Mouse (Mus musculus): Measurements from ENCODE around the gene Ampd3. TPM values are rescaled to one million over a fixed set of nuclear protein-coding genes. Genes with fewer than 3 reads are reported as not detected.

Ampd3 gene
- polyA plus RNA-seq, 2 experiments, result 7.0 to 7.1 TPM

GRCm38 (mm10) chr7:110781231-110781711 is 13.3 kb downstream of the Ampd3 start:
- no peaks in the 10 kb centered on the region for H3K9me3 ChIP-seq (ENCODE audit: control insufficient read depth, low read length)
- ATAC-seq (ENCODE audit: low FRiP score, low read depth) (peak; percentile 43; the same call in 1 of the 2 replicates), DNase-seq (ENCODE audit: low spot score) (peak; percentile 35)
- WGBS, result 52% methylated on average over 2 of the region's 2 CpGs
- no peak overlapping the region for H3K4me3 ChIP-seq (replicated peaks; ENCODE audit: low read length)
- H3K9ac ChIP-seq (ENCODE audit: low read depth, low read length, severe bottlenecking), result no peak overlapping the region
- 0 out of 2 replicates have a peak, but pooled peaks cover 4% of the 10 kb centered on the region for H3K36me3 ChIP-seq (ENCODE audit: control insufficient read depth, insufficient read depth, low read length)
- H3K4me2 ChIP-seq (replicated peaks; ENCODE audit: low read depth, low read length, severe bottlenecking), result no peak overlapping the region
- TF ChIP-seq POLR2A (IDR thresholded peaks at IDR 0.05; ENCODE audit: borderline replicate concordance, extremely low read depth, insufficient read depth, insufficient read length), result no peak
- H3K27me3 ChIP-seq (ENCODE audit: control insufficient read depth, insufficient read depth, low read length), result no peaks in the 10 kb centered on the region
- H3K4me1 ChIP-seq (ENCODE audit: control insufficient read depth, insufficient read depth, low read length), result peaks cover 18% of the 10 kb centered on the region
- H3K27ac ChIP-seq (replicated peaks; ENCODE audit: low read depth, low read length), result no peak overlapping the region

- DNase-seq (ENCODE audit: low spot score), result no peak
Observed at GRCm38 (mm10) chr7:110782135-110782534, 14.1 kb downstream of the Ampd3 start.

GRCm38 (mm10) chr7:110782845-110783478 is 15.0 kb downstream of the Ampd3 start:
- H3K36me3 ChIP-seq (ENCODE audit: control insufficient read depth, insufficient read depth, low read length), result 0 out of 2 replicates have a peak, but pooled peaks cover 4% of the 10 kb centered on the region
- no peak overlapping the region for H3K4me3 ChIP-seq (replicated peaks; ENCODE audit: low read length)
- no peak overlapping the region for H3K27ac ChIP-seq (replicated peaks; ENCODE audit: low read depth, low read length)
- no peaks in the 10 kb centered on the region for H3K9me3 ChIP-seq (ENCODE audit: control insufficient read depth, low read length)
- DNase-seq (ENCODE audit: low spot score) (no peak), ATAC-seq (ENCODE audit: low FRiP score, low read depth) (no peak)
- H3K9ac ChIP-seq (ENCODE audit: low read depth, low read length, severe bottlenecking), result no peak overlapping the region
- H3K27me3 ChIP-seq (ENCODE audit: control insufficient read depth, insufficient read depth, low read length), result no peaks in the 10 kb centered on the region
- WGBS, result 51% methylated on average over 10 of the region's 10 CpGs
- H3K4me1 ChIP-seq (ENCODE audit: control insufficient read depth, insufficient read depth, low read length), result peaks cover 12% of the 10 kb centered on the region
- TF ChIP-seq POLR2A (IDR thresholded peaks at IDR 0.05; ENCODE audit: borderline replicate concordance, extremely low read depth, insufficient read depth, insufficient read length), result no peak
- H3K4me2 ChIP-seq (replicated peaks; ENCODE audit: low read depth, low read length, severe bottlenecking), result no peak overlapping the region

More at GRCm38 (mm10) chr7:110782135-110782534, 14.1 kb downstream of the Ampd3 start:
- H3K9ac ChIP-seq (ENCODE audit: low read depth, low read length, severe bottlenecking), result no peak overlapping the region
- no peaks in the 10 kb centered on the region for H3K27me3 ChIP-seq (ENCODE audit: control insufficient read depth, insufficient read depth, low read length)
- ATAC-seq (ENCODE audit: low FRiP score, low read depth), result no peak
- peaks cover 16% of the 10 kb centered on the region for H3K4me1 ChIP-seq (ENCODE audit: control insufficient read depth, insufficient read depth, low read length)
- H3K9me3 ChIP-seq (ENCODE audit: control insufficient read depth, low read length), result no peaks in the 10 kb centered on the region
- 59% methylated on average over 7 of the region's 7 CpGs for WGBS
- 0 out of 2 replicates have a peak overlapping the region, but pooled peaks have one; percentile 43 for H3K27ac ChIP-seq (replicated peaks; ENCODE audit: low read depth, low read length)
- H3K4me3 ChIP-seq (replicated peaks; ENCODE audit: low read length), result no peak overlapping the region
- 0 out of 2 replicates have a peak, but pooled peaks cover 4% of the 10 kb centered on the region for H3K36me3 ChIP-seq (ENCODE audit: control insufficient read depth, insufficient read depth, low read length)
- TF ChIP-seq POLR2A (IDR thresholded peaks at IDR 0.05; ENCODE audit: borderline replicate concordance, extremely low read depth, insufficient read depth, insufficient read length), result no peak
- H3K4me2 ChIP-seq (replicated peaks; ENCODE audit: low read depth, low read length, severe bottlenecking), result no peak overlapping the region

DNA sequence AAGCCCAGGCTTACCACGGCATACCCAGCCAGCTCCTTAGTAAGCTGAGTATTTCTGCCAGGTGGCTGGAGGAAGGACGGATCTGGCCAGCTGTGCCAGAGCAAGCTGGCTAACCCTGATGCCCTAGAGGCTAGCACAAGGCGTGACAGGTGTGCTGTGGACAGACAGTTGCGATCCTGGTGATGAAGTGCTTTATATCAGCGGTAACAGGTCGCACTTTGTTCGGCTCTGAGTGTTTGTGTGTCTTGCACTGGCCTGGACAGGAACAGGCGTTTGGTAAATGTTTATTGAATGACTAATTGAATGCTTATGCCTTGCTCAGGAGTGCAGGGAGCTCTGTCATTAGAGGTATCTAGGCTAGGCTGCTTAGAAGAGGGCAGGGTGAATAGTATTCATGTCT is 17.0 kb downstream of the Ampd3 start:
- no peak overlapping the region for H3K4me2 ChIP-seq (replicated peaks; ENCODE audit: low read depth, low read length, severe bottlenecking)
- peak; percentile 39; the same call in 1 of the 2 replicates for ATAC-seq (ENCODE audit: low FRiP score, low read depth)
- no peak for TF ChIP-seq POLR2A (IDR thresholded peaks at IDR 0.05; ENCODE audit: borderline replicate concordance, extremely low read depth, insufficient read depth, insufficient read length)

DNA sequence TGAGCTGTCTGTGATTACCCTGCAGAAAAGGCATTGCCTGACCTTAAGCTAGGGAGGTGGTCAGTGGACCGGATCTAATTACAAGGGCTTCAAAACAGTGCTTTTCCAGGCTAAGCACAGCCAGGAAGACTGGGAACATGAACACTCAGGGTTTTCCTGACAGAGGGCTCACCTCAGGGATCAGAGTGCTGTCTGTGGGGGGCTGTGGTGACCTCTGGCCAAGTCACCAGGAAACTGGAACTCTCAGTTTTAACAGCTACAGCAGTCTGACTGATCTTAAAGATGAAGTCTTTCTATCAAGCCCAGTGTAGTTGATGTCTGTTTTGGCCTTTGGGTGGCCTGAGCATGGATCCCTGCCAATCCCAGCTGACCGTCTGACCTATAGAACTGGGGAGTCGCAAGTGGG is 17.7 kb downstream of the Ampd3 start:
- H3K4me2 ChIP-seq (replicated peaks; ENCODE audit: low read depth, low read length, severe bottlenecking), result no peak overlapping the region
- WGBS, result 51% methylated on average over 3 of the region's 3 CpGs
- H3K9me3 ChIP-seq (ENCODE audit: control insufficient read depth, low read length), result no peaks in the 10 kb centered on the region
- H3K4me3 ChIP-seq (replicated peaks; ENCODE audit: low read length), result no peak overlapping the region
- H3K9ac ChIP-seq (ENCODE audit: low read depth, low read length, severe bottlenecking), result no peak overlapping the region
- no peak for TF ChIP-seq POLR2A (IDR thresholded peaks at IDR 0.05; ENCODE audit: borderline replicate concordance, extremely low read depth, insufficient read depth, insufficient read length)
- H3K4me1 ChIP-seq (ENCODE audit: control insufficient read depth, insufficient read depth, low read length), result peaks cover 12% of the 10 kb centered on the region
- DNase-seq (ENCODE audit: low spot score) (no peak), ATAC-seq (ENCODE audit: low FRiP score, low read depth) (no peak)
- no peaks in the 10 kb centered on the region for H3K36me3 ChIP-seq (ENCODE audit: control insufficient read depth, insufficient read depth, low read length)
- no peak overlapping the region for H3K27ac ChIP-seq (replicated peaks; ENCODE audit: low read depth, low read length)
- no peaks in the 10 kb centered on the region for H3K27me3 ChIP-seq (ENCODE audit: control insufficient read depth, insufficient read depth, low read length)

More for the DNA sequence above, 17.0 kb downstream of the Ampd3 start:
- no peak overlapping the region for H3K27ac ChIP-seq (replicated peaks; ENCODE audit: low read depth, low read length)
- peaks cover 12% of the 10 kb centered on the region for H3K4me1 ChIP-seq (ENCODE audit: control insufficient read depth, insufficient read depth, low read length)
- no peaks in the 10 kb centered on the region for H3K36me3 ChIP-seq (ENCODE audit: control insufficient read depth, insufficient read depth, low read length)
- no peak overlapping the region for H3K9ac ChIP-seq (ENCODE audit: low read depth, low read length, severe bottlenecking)
- no peaks in the 10 kb centered on the region for H3K9me3 ChIP-seq (ENCODE audit: control insufficient read depth, low read length)
- WGBS, result 40% methylated on average over 8 of the region's 8 CpGs
- no peak overlapping the region for H3K4me3 ChIP-seq (replicated peaks; ENCODE audit: low read length)
- H3K27me3 ChIP-seq (ENCODE audit: control insufficient read depth, insufficient read depth, low read length), result no peaks in the 10 kb centered on the region
- DNase-seq (ENCODE audit: low spot score), result no peak

Measured in limb, embryonic 14.5 days (tissue).